Mouse (Mus musculus): ENCODE data around the gene Fnip2. TPM values are rescaled to one million over a fixed set of nuclear protein-coding genes. Genes with fewer than 3 reads are reported as not detected.
"Not testable (repeated sequence)": the region's sequence is repeated elsewhere in the genome, so short reads cannot be mapped to it uniquely, and the experiment has no call there.

Fnip2 gene
- polyA plus RNA-seq, 1 experiment = 10.2 TPM

DNA sequence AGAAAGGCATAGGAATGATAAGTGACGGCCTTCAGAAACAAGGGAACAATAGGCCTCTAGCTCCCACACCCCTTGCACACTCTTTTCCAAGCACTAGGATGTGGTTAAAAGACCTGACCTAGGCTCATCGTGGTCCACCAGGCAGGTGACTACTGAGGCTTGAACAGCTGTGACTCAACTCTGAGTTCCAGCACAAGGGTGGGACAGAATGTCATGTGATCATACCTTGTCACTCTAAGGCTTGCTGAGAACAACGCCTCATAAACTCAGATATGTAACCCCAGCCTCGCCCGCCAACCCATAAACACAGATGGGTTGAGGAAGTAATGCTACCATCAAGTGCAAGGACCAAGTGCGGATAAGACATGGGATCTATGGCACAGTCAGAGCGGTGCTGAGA, 79.6 kb downstream of the Fnip2 start:
- no peak for DNase-seq (ENCODE audit: extremely low spot score in 1 of 2, low spot score in 1 of 2)

DNA sequence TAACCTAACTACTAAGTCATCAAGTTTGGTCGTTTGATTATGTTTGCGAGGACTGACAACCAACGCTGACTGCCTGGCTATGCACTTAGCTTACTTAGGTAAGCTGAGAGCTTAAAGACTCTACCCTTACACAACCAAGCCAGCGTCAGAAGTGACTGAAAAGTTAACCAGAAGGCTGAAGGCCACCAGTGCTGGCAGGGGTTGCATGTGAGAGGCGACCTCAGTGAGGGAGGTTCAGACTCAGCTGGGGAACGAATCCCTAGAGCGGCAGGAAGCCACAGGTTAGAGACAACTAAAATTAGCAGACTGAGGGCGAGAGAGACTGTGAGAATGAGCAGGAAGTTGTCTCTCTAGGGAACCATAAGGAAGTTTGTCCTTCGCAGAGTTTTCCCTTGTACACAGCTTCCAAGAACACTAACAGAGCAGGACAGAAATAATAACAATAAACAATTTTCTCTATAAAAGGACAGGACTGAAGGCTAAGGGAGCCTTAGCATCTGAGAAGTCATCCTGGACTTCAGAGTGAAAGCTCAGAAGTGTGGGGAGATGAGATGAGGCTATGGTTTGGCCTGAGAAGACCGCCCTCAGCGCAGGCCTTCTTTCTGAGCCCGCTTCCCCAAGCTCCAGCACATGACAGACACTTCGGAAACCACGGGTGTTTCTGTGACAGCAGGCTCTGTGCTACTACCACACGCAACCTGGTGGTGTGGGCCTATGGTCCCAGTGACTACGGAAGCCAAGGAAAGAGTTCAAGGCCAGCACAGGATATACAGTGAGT, 83.1 kb downstream of the Fnip2 start:
- DNase-seq (ENCODE audit: extremely low spot score in 1 of 2, low spot score in 1 of 2) = no peak

DNA sequence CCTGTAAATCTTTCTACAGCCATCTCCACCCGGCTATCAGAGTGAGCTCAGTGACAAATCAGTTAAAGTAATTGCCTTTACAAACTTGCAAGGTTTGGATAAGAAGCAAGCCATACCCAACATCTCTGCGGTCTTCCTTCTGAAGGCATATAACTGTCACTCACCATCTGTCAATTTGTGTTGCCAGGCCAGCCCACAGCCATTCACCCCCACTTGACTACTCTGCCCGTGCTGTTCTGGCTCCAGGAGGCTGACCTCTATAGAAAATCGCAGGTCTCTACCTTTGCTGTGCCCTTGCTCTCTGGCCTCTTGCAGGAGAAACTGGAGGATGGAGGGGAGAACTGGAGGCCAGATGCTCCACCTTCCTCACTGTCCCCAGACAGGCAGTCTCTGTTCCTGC, 88.7 kb downstream of the Fnip2 start:
- no peak for DNase-seq (ENCODE audit: extremely low spot score in 1 of 2, low spot score in 1 of 2)

- no peak for DNase-seq (ENCODE audit: extremely low spot score in 1 of 2, low spot score in 1 of 2)
Measured at GRCm38 (mm10) chr3:79478400-79478799, 89.2 kb downstream of the Fnip2 start.

GRCm38 (mm10) chr3:79475980-79476379, 91.6 kb downstream of the Fnip2 start:
- DNase-seq (ENCODE audit: extremely low spot score in 1 of 2, low spot score in 1 of 2) = no peak

DNA sequence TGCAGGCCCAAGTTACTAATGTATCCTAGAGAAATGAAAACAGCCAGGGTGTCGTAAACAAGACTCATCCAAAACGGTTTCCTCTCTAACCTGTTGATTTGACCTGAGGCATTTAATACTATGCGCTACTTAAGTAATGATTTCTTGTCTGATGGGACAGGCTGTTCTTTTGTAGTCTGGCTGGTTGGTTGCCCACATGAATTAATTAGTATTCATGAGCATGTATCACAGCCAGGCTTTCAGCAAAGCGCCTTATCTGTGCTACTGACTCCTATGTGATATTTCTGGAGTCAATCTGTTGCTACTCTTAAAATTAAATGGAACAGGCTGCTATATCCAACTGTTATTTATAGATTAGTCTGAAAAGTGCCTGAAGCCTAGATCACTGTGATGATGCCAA, 92.7 kb downstream of the Fnip2 start:
- peak; percentile 54 to 72 for DNase-seq (ENCODE audit: extremely low spot score in 1 of 2, low spot score in 1 of 2)

DNA sequence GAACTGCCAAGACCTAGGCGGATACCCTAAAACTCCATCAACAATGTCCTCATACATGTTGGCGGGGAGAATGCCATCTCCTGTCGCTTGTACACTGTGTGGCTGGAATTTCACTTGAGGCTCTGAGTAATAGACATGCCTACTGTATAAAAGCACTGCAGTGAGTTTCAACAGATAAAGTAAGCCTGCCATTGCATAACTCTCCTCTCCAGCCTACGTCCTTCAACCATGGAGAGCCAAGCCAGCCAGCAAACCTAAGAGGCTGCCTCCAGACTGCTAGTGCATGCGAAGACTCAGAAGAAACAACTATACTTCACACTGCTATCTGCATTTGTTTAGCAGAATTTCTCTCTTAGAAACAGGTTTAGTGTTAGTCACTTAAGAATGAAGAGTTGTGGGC, 95.2 kb downstream of the Fnip2 start:
- DNase-seq (ENCODE audit: extremely low spot score in 1 of 2, low spot score in 1 of 2) = peak; percentile 23 to 49

DNA sequence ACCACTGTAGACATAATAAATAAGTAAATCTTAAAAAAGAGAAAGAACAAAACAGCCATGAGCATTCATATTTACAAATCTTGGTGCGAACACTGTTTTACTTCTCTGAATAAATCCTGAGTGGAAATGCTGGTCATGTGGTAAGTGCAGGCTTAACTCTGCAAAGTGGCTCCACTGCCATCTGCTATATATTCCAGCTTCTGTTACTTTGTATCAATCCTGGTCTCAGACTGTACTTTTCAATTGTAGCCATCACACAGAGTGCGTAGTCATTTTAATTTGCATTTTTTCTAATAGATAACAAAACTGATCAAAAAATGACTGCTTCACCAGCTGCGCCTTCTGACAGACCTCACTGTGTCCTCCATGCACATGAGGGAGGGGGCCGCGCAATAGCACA, 98.2 kb downstream of the Fnip2 start:
- no peak for DNase-seq (ENCODE audit: extremely low spot score in 1 of 2, low spot score in 1 of 2)

DNA sequence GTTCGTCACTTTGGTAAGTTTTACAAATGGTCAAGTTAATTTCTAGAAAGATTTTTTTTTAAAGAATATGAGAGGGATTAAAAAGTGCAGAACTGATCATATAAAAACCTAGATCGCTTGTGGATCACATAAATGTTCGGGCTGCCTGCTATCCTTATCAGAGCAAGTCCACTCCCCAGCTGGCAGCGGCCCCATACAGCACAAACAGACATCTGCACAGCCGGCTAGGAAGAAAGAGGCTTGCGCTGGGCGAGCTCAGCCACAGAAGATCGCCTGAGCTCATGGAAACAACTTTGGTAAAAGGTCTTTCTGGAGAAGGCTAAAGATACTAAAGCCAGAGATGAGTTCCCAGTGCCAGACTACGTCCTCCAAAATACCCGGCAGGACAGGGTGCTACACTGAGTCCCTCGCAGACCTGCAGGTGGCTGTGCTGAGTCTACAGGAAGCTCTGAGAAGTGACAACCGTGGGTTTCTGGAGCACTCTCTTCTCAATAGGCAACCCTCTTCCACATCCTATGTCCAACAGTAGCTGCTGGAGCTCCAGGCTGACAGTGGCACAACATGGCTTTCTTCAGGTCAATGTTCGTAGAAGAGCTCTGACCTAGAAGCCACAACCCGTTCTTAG, 108.8 kb downstream of the Fnip2 start:
- DNase-seq (ENCODE audit: extremely low spot score in 1 of 2, low spot score in 1 of 2) = no peak

- DNase-seq (ENCODE audit: extremely low spot score in 1 of 2, low spot score in 1 of 2) = no peak
Measured at GRCm38 (mm10) chr3:79455761-79456160, 111.8 kb downstream of the Fnip2 start.

GRCm38 (mm10) chr3:79452696-79453263, 114.8 kb downstream of the Fnip2 start:
- DNase-seq (ENCODE audit: extremely low spot score in 1 of 2, low spot score in 1 of 2) = no peak

DNA sequence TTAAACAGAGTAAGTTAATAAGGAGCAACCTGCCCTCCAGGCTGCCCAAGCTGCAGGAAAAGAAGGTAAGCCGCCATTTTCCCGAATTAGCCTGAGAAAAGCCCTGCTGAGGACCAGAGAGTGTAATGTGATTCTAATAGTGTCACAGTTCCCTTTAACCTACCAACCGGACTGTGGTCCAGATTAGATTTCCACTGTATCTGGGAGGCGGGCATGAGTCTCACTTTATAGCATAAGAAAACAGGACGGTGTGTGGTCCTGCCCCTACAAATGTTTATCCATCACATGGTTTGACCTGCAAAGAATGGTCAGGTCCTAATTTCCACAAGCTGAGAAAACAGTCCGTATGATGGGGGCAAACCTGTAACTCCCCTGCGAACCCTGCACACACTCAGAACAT, 118.2 kb downstream of the Fnip2 start:
- no peak for DNase-seq (ENCODE audit: extremely low spot score in 1 of 2, low spot score in 1 of 2)

- DNase-seq (ENCODE audit: extremely low spot score in 1 of 2, low spot score in 1 of 2) = no peak
Measured at GRCm38 (mm10) chr3:79448421-79448820, 119.2 kb downstream of the Fnip2 start.

GRCm38 (mm10) chr3:79446648-79447047, 120.9 kb downstream of the Fnip2 start:
- DNase-seq (ENCODE audit: extremely low spot score in 1 of 2, low spot score in 1 of 2) = not testable (repeated sequence)

- no peak for DNase-seq (ENCODE audit: extremely low spot score in 1 of 2, low spot score in 1 of 2)
Measured at GRCm38 (mm10) chr3:79446124-79446523, 121.5 kb downstream of the Fnip2 start.

DNA sequence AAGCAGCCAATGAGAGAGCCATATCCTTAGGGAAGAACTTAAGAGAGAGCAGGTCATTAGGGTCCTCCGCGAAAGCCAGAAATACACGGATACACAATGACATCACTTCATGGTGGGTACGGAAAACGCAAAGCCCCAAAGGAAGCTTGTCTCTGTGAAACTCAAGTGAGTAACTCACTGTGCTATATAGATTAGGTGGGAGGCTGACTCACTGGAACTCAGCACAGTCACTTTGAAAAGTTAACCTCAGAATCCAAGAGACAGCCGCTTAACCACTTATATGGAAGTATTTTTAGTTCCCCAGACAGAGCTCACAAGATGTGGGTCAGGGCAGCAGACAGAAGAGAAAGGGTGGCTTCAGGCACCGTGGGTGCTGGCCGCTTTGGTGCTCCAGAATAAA, 122.6 kb downstream of the Fnip2 start:
- DNase-seq (ENCODE audit: extremely low spot score in 1 of 2, low spot score in 1 of 2) = peak in 1 of 2 experiments; percentile 15

DNA sequence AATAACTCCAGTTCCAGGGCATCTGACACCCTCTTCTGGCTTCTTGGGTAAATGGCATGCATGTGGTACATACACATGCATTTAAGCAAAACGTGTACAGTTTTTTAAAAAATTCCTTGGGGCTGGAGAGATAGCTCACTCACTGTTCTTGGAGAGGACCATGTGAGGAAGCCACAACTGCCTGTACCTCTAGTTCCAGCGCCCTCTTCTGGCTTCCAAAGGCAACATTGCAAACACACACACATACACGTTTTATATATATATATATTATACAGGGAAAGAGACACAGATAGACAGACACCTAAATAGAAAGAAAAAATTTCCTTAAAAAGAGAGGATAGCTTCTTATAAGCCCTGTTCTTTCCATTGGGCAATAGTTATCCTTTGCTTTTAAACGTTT, 123.7 kb downstream of the Fnip2 start:
- no peak for DNase-seq (ENCODE audit: extremely low spot score in 1 of 2, low spot score in 1 of 2)

- DNase-seq (ENCODE audit: extremely low spot score in 1 of 2, low spot score in 1 of 2) = peak in 1 of 2 experiments; percentile 59
Measured at GRCm38 (mm10) chr3:79440976-79441491, 126.6 kb downstream of the Fnip2 start.

GRCm38 (mm10) chr3:79438276-79438675, 129.3 kb downstream of the Fnip2 start:
- no peak for DNase-seq (ENCODE audit: extremely low spot score in 1 of 2, low spot score in 1 of 2)

DNA sequence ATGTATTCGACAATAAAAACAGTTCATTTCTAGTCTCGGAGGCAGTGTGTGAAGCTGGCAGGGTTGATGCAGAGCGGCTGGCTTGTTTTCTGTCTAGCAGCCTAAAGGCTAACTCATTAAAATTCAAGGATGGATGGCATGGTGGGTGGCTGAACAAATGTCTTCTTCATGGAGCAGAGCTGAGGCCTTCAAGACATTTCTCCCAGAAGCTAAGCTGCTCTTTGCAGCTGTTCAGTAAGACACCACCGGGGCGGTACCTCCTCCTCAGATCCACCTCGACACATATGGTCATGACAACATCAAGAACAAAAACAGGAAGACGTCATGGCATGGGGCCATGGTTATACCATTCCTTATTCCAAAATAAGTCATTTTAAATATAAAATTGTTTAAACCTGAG, 131.4 kb downstream of the Fnip2 start:
- peak; percentile 93 for DNase-seq (ENCODE audit: extremely low spot score in 1 of 2, low spot score in 1 of 2)

DNA sequence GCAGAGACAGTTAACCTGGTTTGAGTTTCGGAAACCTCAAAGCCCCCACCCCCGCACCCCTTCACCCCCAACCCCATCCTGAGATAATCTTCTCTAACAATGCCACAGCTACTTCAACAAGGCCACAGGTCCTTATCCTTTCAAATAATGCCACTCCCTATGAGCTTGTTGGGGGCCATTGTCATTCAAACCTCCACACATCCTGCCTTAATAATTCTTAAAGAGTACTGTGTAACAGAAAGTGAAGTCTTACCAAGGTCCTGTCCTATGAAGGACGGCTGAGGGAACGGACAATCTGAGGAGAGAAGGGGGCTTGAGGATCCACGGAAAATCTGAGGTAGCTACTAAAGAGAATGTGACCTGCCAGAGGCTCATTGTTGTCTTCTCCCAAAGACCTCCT, 132.6 kb downstream of the Fnip2 start:
- DNase-seq (ENCODE audit: extremely low spot score in 1 of 2, low spot score in 1 of 2) = no peak

DNA sequence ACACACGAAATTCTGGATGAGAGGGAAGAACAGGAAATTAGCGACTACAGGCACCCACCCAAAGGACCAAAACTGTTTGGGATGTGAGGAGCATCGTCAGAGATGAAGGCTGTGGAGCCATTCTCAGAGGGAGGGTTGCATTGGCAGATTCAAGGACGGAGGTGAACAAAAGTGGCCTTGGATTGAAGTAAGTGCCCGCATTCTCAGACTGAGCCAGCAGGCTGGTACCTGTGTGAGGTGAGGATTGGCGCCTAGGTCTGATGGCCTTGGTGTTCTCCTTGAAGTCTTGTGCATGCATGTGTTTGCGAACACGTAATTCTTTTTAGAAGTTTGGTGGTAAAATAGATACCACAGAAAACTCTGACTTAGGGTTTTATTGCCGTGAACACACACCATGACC, 133.2 kb downstream of the Fnip2 start:
- DNase-seq (ENCODE audit: extremely low spot score in 1 of 2, low spot score in 1 of 2) = no peak
